Mouse (Mus musculus) macrophage (primary cell): ENCODE measurements around the gene Tstd2. TPM values are rescaled to one million over a fixed set of nuclear protein-coding genes. Genes with fewer than 3 reads are reported as not detected.

Experiments
- polyA plus RNA-seq: library from polyadenylated mRNA; stranded (reverse); fragments of 250-400 nt; gene quantifications from 3 replicates; pipeline ENCODE4 v1.2.4, GENCODE M21; 2018; ENCODE audit warnings: inconsistent platforms

The Tstd2 gene
- polyA plus RNA-seq, 1 experiment from 2014 or later, result 23.3 TPM

Other genes with a start within 250 kb of the Tstd2 start
- 0.04 to 0.13 TPM (median 0.09 TPM) in 3 replicates for gene Ccdc180, start 248.4 kb downstream of the Tstd2 start, polyA plus RNA-seq
- 30.7 to 69.3 TPM (median 53.8 TPM) in 3 replicates for gene Tdrd7, start 173.4 kb downstream of the Tstd2 start, polyA plus RNA-seq
- gene Tmod1, start 99.8 kb downstream of the Tstd2 start, polyA plus RNA-seq, result 5.2 to 16.5 TPM (median 13.3 TPM) in 3 replicates
- 23.8 to 37.1 TPM (median 27.7 TPM) in 3 replicates for gene Ncbp1, start 81 bp downstream of the Tstd2 start, polyA plus RNA-seq
- gene Xpa, start 57.6 kb upstream of the Tstd2 start, polyA plus RNA-seq, result 15.9 to 35.4 TPM (median 24.1 TPM) in 3 replicates
- not detected in 3 replicates for gene Foxe1, start 204.9 kb upstream of the Tstd2 start, polyA plus RNA-seq